Mouse (Mus musculus) liver, postnatal 0 days (tissue): ENCODE measurements at regions not wholly inside any gene's neighbourhood (a gene's known extent, or its start where the extent isn't known, plus 50 kb on each side); places are given as distances from the start of the nearest gene placed in this dataset.
"Not testable (repeated sequence)": the region's sequence is repeated elsewhere in the genome, so short reads cannot be mapped to it uniquely, and the experiment has no call there.

Experiments
- ATAC-seq: fragments of 200-750 bp; cut with Nextera tagmentation; 2 replicates; pipeline ENCODE4 v1.8.0; 2017; ENCODE audit warnings: mild to moderate bottlenecking, moderate library complexity
- DNase-seq: peaks from one replicate; pipeline ENCODE4 v3.0.0-alpha.2; 2016
- H3K27ac ChIP-seq: fragments of 300-500 bp; sonication (generic); 2 replicates; pipeline ENCODE4 v1.5.1; 2014; ENCODE audit warnings: antibody characterized with exemption, moderate library complexity, mild to moderate bottlenecking, low read depth
- H3K27me3 ChIP-seq: fragments of 300-500 bp; sonication (generic); 2 replicates; pipeline ENCODE4 v1.6.1; 2014; ENCODE audit warnings: low read length, control low read depth, mixed read lengths; ENCODE audit not compliant: insufficient read depth
- H3K36me3 ChIP-seq: fragments of 300-500 bp; sonication (generic); replicated peaks from 2 replicates; pipeline ENCODE4 v1.6.1; 2014; ENCODE audit warnings: mild to moderate bottlenecking, control low read depth, low read length, moderate library complexity, mixed read lengths; ENCODE audit not compliant: insufficient read depth
- H3K4me1 ChIP-seq: fragments of 300-500 bp; sonication (generic); 2 replicates; pipeline ENCODE4 v1.6.1; 2014; ENCODE audit warnings: antibody characterized with exemption, mild to moderate bottlenecking, control low read depth; ENCODE audit not compliant: insufficient read depth
- H3K4me2 ChIP-seq: fragments of 300-500 bp; sonication (generic); 2 replicates; pipeline ENCODE4 v1.6.1; 2014; ENCODE audit warnings: low read depth, mild to moderate bottlenecking, low read length, moderate library complexity, mixed read lengths
- H3K4me3 ChIP-seq: fragments of 300-500 bp; sonication (generic); 2 replicates; pipeline ENCODE4 v1.5.1; 2014; ENCODE audit warnings: low read depth, low read length
- H3K9ac ChIP-seq: fragments of 300-500 bp; sonication (generic); replicated peaks from 2 replicates; pipeline ENCODE4 v1.6.1; 2014; ENCODE audit warnings: mild to moderate bottlenecking, moderate library complexity
- H3K9me3 ChIP-seq: fragments of 300-500 bp; sonication (generic); 2 replicates; pipeline ENCODE4 v1.6.1; 2016; ENCODE audit warnings: mild to moderate bottlenecking, control low read depth, low read length, mixed read lengths
- CTCF ChIP-seq: sonication (generic); IDR thresholded peaks from 2 replicates; pipeline ENCODE4 v1.5.1; 2016; ENCODE audit warnings: antibody characterized with exemption, low read depth
- EP300 ChIP-seq: IDR thresholded peaks from 2 replicates; pipeline ENCODE4 v1.6.1; 2016; ENCODE audit warnings: antibody characterized with exemption, low read depth, mild to moderate bottlenecking
- WGBS: fragments of 180-500 bp; shearing (Covaris S2); extraction: QIAGEN DNeasy Blood & Tissue Kit; methylation state at CpG from one replicate; pipeline ENCODE4 v1.1.7; 2014; ENCODE audit not compliant: insufficient replicate concordance; 5-methylcytosine and 5-hydroxymethylcytosine counted together

GRCm38 (mm10) chr17:69605458-69605857 lies 166.3 kb downstream of the Akain1 start:
- H3K36me3 ChIP-seq, result no peaks in the 10 kb centered on the region
- DNase-seq (no peak), ATAC-seq (no peak)
- no peak overlapping the region for H3K27ac ChIP-seq
- H3K4me2 ChIP-seq, result no peak overlapping the region
- H3K27me3 ChIP-seq, result no peaks in the 10 kb centered on the region
- 73% methylated on average over 9 of the region's 9 CpGs for WGBS
- peaks cover 5% of the 10 kb centered on the region; the same call in 1 of the 2 replicates for H3K9me3 ChIP-seq
- H3K4me1 ChIP-seq, result no peaks in the 10 kb centered on the region
- no peak overlapping the region for H3K4me3 ChIP-seq
- TF ChIP-seq EP300 (no peak), CTCF (no peak)
- no peak overlapping the region for H3K9ac ChIP-seq

GRCm38 (mm10) chr17:69631411-69631810 lies 192.3 kb downstream of the Akain1 start:
- H3K9ac ChIP-seq, result no peak overlapping the region
- no peaks in the 10 kb centered on the region for H3K4me1 ChIP-seq
- H3K4me3 ChIP-seq, result no peak overlapping the region
- no peak overlapping the region for H3K4me2 ChIP-seq
- DNase-seq (no peak), ATAC-seq (no peak)
- no peaks in the 10 kb centered on the region for H3K27me3 ChIP-seq
- H3K9me3 ChIP-seq, result 0 out of 2 replicates have a peak, but pooled peaks cover 2% of the 10 kb centered on the region
- no peaks in the 10 kb centered on the region for H3K36me3 ChIP-seq
- TF ChIP-seq EP300 (no peak), CTCF (no peak)
- 65% methylated on average over 3 of the region's 3 CpGs for WGBS
- H3K27ac ChIP-seq, result no peak overlapping the region

GRCm38 (mm10) chr17:69650496-69650895 lies 211.4 kb downstream of the Akain1 start:
- H3K4me1 ChIP-seq, H3K27ac ChIP-seq, H3K4me3 ChIP-seq, ATAC-seq, H3K9ac ChIP-seq, DNase-seq, H3K9me3 ChIP-seq, H3K4me2 ChIP-seq, H3K27me3 ChIP-seq, H3K36me3 ChIP-seq: not testable (repeated sequence)
- 56% methylated on average over 2 of the region's 2 CpGs for WGBS

- H3K9me3 ChIP-seq, result no peaks in the 10 kb centered on the region
- no peak overlapping the region for H3K9ac ChIP-seq
- no peaks in the 10 kb centered on the region for H3K4me1 ChIP-seq
- H3K27ac ChIP-seq, result no peak overlapping the region
- DNase-seq, result no peak
- ATAC-seq, result no peak
- no peak for TF ChIP-seq CTCF
- no peak overlapping the region for H3K4me3 ChIP-seq
- H3K27me3 ChIP-seq, result no peaks in the 10 kb centered on the region
- H3K36me3 ChIP-seq, result no peaks in the 10 kb centered on the region
- 55% methylated on average over 2 of the region's 2 CpGs for WGBS
- no peak overlapping the region for H3K4me2 ChIP-seq
Measured at GRCm38 (mm10) chr17:69654586-69654985, 215.5 kb downstream of the Akain1 start.

- Histone ChIP-seq H3K36me3 (no peaks in the 10 kb centered on the region), H3K9ac (no peak overlapping the region), H3K9me3 (no peaks in the 10 kb centered on the region; the same call in 1 of the 2 replicates), H3K27me3 (no peaks in the 10 kb centered on the region), H3K27ac (no peak overlapping the region), H3K4me3 (no peak overlapping the region), H3K4me1 (no peaks in the 10 kb centered on the region), H3K4me2 (no peak overlapping the region)
- DNase-seq, result no peak
- no peak for TF ChIP-seq EP300
- TF ChIP-seq CTCF, result no peak
- no peak for ATAC-seq
- 78% methylated on average over 3 of the region's 3 CpGs for WGBS
Measured at GRCm38 (mm10) chr17:69672530-69672929, 233.4 kb downstream of the Akain1 start.

- ATAC-seq (no peak), DNase-seq (no peak)
- Histone ChIP-seq H3K27me3 (no peaks in the 10 kb centered on the region), H3K36me3 (no peaks in the 10 kb centered on the region), H3K9ac (no peak overlapping the region), H3K27ac (no peak overlapping the region), H3K4me2 (no peak overlapping the region), H3K9me3 (no peaks in the 10 kb centered on the region; the same call in 1 of the 2 replicates), H3K4me1 (no peaks in the 10 kb centered on the region), H3K4me3 (no peak overlapping the region)
- TF ChIP-seq EP300 (no peak), CTCF (no peak)
- 71% methylated on average over 5 of the region's 5 CpGs for WGBS
Measured at GRCm38 (mm10) chr17:69683091-69683490, 244.0 kb downstream of the Akain1 start.

- no peak overlapping the region for H3K27ac ChIP-seq
- H3K4me1 ChIP-seq, result no peaks in the 10 kb centered on the region
- WGBS, result 59% methylated on average over 5 of the region's 5 CpGs
- ATAC-seq (no peak), DNase-seq (no peak)
- H3K4me3 ChIP-seq, result no peak overlapping the region
- no peak overlapping the region for H3K4me2 ChIP-seq
- H3K9me3 ChIP-seq, result no peaks in the 10 kb centered on the region; the same call in 1 of the 2 replicates
- no peaks in the 10 kb centered on the region for H3K36me3 ChIP-seq
- H3K9ac ChIP-seq, result no peak overlapping the region
- TF ChIP-seq CTCF (no peak), EP300 (no peak)
- H3K27me3 ChIP-seq, result no peaks in the 10 kb centered on the region
Measured at GRCm38 (mm10) chr17:69685625-69686257, 246.6 kb downstream of the Akain1 start.
